Mouse (Mus musculus): ENCODE results near the gene 2300003K06Rik. TPM values are rescaled to one million over a fixed set of nuclear protein-coding genes. Genes with fewer than 3 reads are reported as not detected.
"Not testable (repeated sequence)": the region's sequence is repeated elsewhere in the genome, so short reads cannot be mapped to it uniquely, and the experiment has no call there.

The 2300003K06Rik gene
- polyA plus RNA-seq, 1 experiment from 2014 or later, result not detected

DNA sequence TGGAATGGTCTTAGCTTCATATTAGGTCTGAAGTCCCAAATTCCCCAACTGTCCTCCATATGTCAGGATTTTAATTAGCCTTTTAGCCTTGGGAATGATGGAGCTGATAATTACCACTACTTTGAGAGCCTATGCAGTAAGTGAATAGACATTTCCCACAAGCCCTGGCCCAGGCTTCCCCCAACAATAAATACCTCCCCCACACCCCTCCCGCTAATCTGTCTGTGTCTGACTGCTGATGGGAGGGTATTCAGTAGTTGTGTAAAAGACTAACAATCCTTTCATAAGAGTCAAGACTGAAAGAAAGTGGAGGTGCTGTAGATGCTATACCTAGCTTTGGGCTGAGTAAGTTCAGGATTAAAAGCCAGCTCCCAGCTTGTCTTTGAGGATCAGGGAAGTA is 4.3 kb upstream of the 2300003K06Rik start:
- Histone ChIP-seq H3K9me3 (replicated peaks; ENCODE audit: control insufficient read depth, low read length) (no peaks in the 10 kb centered on the region), H3K4me3 (ENCODE audit: low read depth, low read length) (no peak overlapping the region), H3K27me3 (replicated peaks; ENCODE audit: control insufficient read depth, insufficient read depth, low read length) (no peaks in the 10 kb centered on the region), H3K27ac (ENCODE audit: low read depth, low read length) (no peak overlapping the region), H3K4me1 (ENCODE audit: control insufficient read depth, insufficient read depth, low read length) (no peaks in the 10 kb centered on the region), H3K9ac (ENCODE audit: low read length) (no peak overlapping the region), H3K36me3 (ENCODE audit: control insufficient read depth, insufficient read depth, low read length) (no peaks in the 10 kb centered on the region), H3K4me2 (ENCODE audit: low read length) (no peak overlapping the region)
- WGBS, result 12% methylated on average over 1 of the region's 1 CpGs
- ATAC-seq (no peak), DNase-seq (ENCODE audit: low spot score) (peak; percentile 1)

DNA sequence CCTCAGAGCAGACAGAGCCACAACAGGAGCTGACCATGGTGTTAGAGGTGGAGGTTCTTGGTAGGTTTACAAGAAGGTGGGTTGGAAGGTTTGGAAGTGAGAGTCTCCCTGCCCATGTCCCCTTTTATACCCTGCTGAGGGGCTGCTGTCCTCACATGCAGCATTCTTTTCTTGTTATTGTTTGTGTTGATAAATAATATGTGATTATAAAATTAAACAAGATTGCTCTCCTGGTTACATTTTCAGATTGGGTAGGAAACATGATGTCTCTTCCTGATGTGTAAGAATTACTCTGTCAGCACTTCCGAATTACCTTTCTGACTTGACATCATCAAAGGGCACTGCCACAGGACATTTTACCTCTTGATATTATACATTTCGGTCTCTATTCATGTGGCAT is 22.3 kb downstream of the 2300003K06Rik start, which contains the start of gene Gm11564:
Gm11564 (minus strand) TSS at position 101 of the 400 bp plus-strand sequence.
- not testable (repeated sequence) for ATAC-seq; DNase-seq (ENCODE audit: low spot score); H3K27me3 ChIP-seq (replicated peaks; ENCODE audit: control insufficient read depth, insufficient read depth, low read length); H3K27ac ChIP-seq (ENCODE audit: low read depth, low read length); H3K4me2 ChIP-seq (ENCODE audit: low read length); H3K9ac ChIP-seq (ENCODE audit: low read length); H3K4me3 ChIP-seq (ENCODE audit: low read depth, low read length); H3K4me1 ChIP-seq (ENCODE audit: control insufficient read depth, insufficient read depth, low read length); H3K36me3 ChIP-seq (ENCODE audit: control insufficient read depth, insufficient read depth, low read length); H3K9me3 ChIP-seq (replicated peaks; ENCODE audit: control insufficient read depth, low read length)
- 84% methylated on average over 2 of the region's 2 CpGs for WGBS

DNA sequence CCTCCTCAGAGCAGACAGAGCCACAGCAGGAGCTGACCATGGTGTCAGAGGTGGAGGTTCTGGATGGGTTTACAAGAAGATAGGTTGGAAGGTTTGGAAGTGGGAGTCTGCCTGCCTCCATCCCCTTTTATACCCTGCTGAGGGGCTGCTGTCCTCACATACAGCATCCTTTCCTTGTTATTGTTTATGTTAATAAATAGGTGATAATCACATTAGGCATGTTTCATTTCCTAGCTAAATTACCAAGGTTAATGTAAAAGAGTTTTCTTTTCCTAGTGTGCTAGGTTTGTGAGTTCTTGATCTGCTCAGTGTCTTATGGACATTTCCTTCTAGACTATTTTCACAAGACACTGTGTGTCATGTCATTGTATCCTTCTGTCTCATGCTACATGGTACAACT is 28.1 kb downstream of the 2300003K06Rik start, which contains the start of gene Krtap4-13:
Krtap4-13 (minus strand) TSS at position 101 of the 400 bp plus-strand sequence.
- H3K9me3 ChIP-seq (replicated peaks; ENCODE audit: control insufficient read depth, low read length); H3K9ac ChIP-seq (ENCODE audit: low read length); H3K4me1 ChIP-seq (ENCODE audit: control insufficient read depth, insufficient read depth, low read length); ATAC-seq; H3K4me2 ChIP-seq (ENCODE audit: low read length); H3K27ac ChIP-seq (ENCODE audit: low read depth, low read length); H3K4me3 ChIP-seq (ENCODE audit: low read depth, low read length); DNase-seq (ENCODE audit: low spot score); H3K27me3 ChIP-seq (replicated peaks; ENCODE audit: control insufficient read depth, insufficient read depth, low read length); H3K36me3 ChIP-seq (ENCODE audit: control insufficient read depth, insufficient read depth, low read length): not testable (repeated sequence)

DNA sequence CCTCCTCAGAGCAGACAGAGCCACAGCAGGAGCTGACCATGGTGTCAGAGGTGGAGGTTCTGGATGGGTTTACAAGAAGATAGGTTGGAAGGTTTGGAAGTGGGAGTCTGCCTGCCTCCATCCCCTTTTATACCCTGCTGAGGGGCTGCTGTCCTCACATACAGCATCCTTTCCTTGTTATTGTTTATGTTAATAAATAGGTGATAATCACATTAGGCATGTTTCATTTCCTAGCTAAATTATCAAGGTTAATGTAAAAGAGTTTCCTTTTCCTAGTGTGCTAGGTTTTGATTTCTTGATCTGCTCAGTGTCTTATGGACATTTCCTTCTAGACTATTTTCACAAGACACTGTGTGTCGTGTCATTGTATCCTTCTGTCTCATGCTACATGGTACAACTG is 33.5 kb downstream of the 2300003K06Rik start, which contains the start of gene Gm11554:
Gm11554 (minus strand) TSS at position 101 of the 400 bp plus-strand sequence.
- not testable (repeated sequence) for H3K27me3 ChIP-seq (replicated peaks; ENCODE audit: control insufficient read depth, insufficient read depth, low read length); ATAC-seq; H3K27ac ChIP-seq (ENCODE audit: low read depth, low read length); H3K9ac ChIP-seq (ENCODE audit: low read length); H3K36me3 ChIP-seq (ENCODE audit: control insufficient read depth, insufficient read depth, low read length); H3K4me2 ChIP-seq (ENCODE audit: low read length); H3K4me1 ChIP-seq (ENCODE audit: control insufficient read depth, insufficient read depth, low read length); H3K9me3 ChIP-seq (replicated peaks; ENCODE audit: control insufficient read depth, low read length); DNase-seq (ENCODE audit: low spot score); H3K4me3 ChIP-seq (ENCODE audit: low read depth, low read length)
- no CpG with 5 or more reads among the region's 1 CpGs for WGBS

DNA sequence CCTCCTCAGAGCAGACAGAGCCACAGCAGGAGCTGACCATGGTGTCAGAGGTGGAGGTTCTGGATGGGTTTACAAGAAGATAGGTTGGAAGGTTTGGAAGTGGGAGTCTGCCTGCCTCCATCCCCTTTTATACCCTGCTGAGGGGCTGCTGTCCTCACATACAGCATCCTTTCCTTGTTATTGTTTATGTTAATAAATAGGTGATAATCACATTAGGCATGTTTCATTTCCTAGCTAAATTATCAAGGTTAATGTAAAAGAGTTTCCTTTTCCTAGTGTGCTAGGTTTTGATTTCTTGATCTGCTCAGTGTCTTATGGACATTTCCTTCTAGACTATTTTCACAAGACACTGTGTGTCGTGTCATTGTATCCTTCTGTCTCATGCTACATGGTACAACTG is 39.0 kb downstream of the 2300003K06Rik start, which contains the start of gene Gm11569:
Gm11569 (minus strand) TSS at position 101 of the 400 bp plus-strand sequence.
- DNase-seq (ENCODE audit: low spot score); H3K27me3 ChIP-seq (replicated peaks; ENCODE audit: control insufficient read depth, insufficient read depth, low read length); H3K4me3 ChIP-seq (ENCODE audit: low read depth, low read length); H3K27ac ChIP-seq (ENCODE audit: low read depth, low read length); H3K4me1 ChIP-seq (ENCODE audit: control insufficient read depth, insufficient read depth, low read length); H3K9ac ChIP-seq (ENCODE audit: low read length); H3K4me2 ChIP-seq (ENCODE audit: low read length); ATAC-seq; H3K9me3 ChIP-seq (replicated peaks; ENCODE audit: control insufficient read depth, low read length); H3K36me3 ChIP-seq (ENCODE audit: control insufficient read depth, insufficient read depth, low read length): not testable (repeated sequence)
- WGBS, result no CpG with 5 or more reads among the region's 1 CpGs

DNA sequence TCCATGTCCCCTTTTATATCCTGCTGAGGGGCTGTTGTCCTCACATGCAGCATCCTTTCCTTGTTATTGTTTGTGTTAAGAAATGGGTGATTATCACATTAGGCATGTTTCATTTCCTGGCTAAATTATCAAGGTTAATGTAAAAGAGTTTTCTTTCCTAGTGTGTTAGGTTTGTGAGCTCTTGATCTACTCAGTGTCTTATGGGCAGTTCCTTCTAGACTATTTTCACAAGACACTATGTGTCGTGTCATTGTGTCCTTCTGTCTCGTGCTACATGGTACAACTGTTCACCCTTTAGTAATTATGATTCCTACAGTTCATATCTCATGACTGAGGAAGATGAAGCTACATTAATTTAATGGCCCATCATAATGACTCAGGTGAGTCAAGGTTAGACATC is 44.5 kb downstream of the 2300003K06Rik start, which contains the start of gene Gm11596:
Gm11596 (minus strand) TSS at position 101 of the 400 bp plus-strand sequence.
- no peak within 1 kb of the TSS for H3K4me2 ChIP-seq (ENCODE audit: low read length)
- no peak for DNase-seq (ENCODE audit: low spot score)
- ATAC-seq, result no peak
- no peak within 1 kb of the TSS for H3K4me3 ChIP-seq (ENCODE audit: low read depth, low read length)
- no peak within 1 kb of the TSS for H3K27ac ChIP-seq (ENCODE audit: low read depth, low read length)
- no peaks in the 10 kb centered on the region for H3K27me3 ChIP-seq (replicated peaks; ENCODE audit: control insufficient read depth, insufficient read depth, low read length)
- H3K4me1 ChIP-seq (ENCODE audit: control insufficient read depth, insufficient read depth, low read length), result no peaks in the 10 kb centered on the region
- no peak within 1 kb of the TSS for H3K9ac ChIP-seq (ENCODE audit: low read length)
- H3K9me3 ChIP-seq (replicated peaks; ENCODE audit: control insufficient read depth, low read length), result no peaks in the 10 kb centered on the region
- H3K36me3 ChIP-seq (ENCODE audit: control insufficient read depth, insufficient read depth, low read length), result no peaks in the 10 kb centered on the region
- 89% methylated on average over 2 of the region's 2 CpGs for WGBS

Other genes starting within 250 kb of the 2300003K06Rik start
- gene Krtap1-3, start 246.7 kb downstream of the 2300003K06Rik start, polyA plus RNA-seq (2014; fragmentation: Nextera tagmentation; extraction: Ambion mirVana), result not detected in 2 replicates
- gene Krtap9-3, start 240.0 kb downstream of the 2300003K06Rik start, polyA plus RNA-seq (2014; fragmentation: Nextera tagmentation; extraction: Ambion mirVana), result not detected in 2 replicates
- gene Gm11938, start 234.8 kb downstream of the 2300003K06Rik start, polyA plus RNA-seq (2014; fragmentation: Nextera tagmentation; extraction: Ambion mirVana), result not detected in 2 replicates
- not detected in 2 replicates for gene Gm11937, start 227.9 kb downstream of the 2300003K06Rik start, polyA plus RNA-seq (2014; fragmentation: Nextera tagmentation; extraction: Ambion mirVana)
- not detected in 2 replicates for gene Krtap2-4, start 223.2 kb downstream of the 2300003K06Rik start, polyA plus RNA-seq (2014; fragmentation: Nextera tagmentation; extraction: Ambion mirVana)
- not detected in 2 replicates for gene Gm11562, start 217.6 kb downstream of the 2300003K06Rik start, polyA plus RNA-seq (2014; fragmentation: Nextera tagmentation; extraction: Ambion mirVana)
- not detected in 2 replicates for gene Krtap4-1, start 209.8 kb downstream of the 2300003K06Rik start, polyA plus RNA-seq (2014; fragmentation: Nextera tagmentation; extraction: Ambion mirVana)
- not detected in 2 replicates for gene Krtap4-2, start 203.0 kb downstream of the 2300003K06Rik start, polyA plus RNA-seq (2014; fragmentation: Nextera tagmentation; extraction: Ambion mirVana)
- gene Krtap4-7, start 194.0 kb downstream of the 2300003K06Rik start, polyA plus RNA-seq (2014; fragmentation: Nextera tagmentation; extraction: Ambion mirVana), result not detected in 2 replicates
- not detected in 2 replicates for gene Gm11555, start 187.8 kb downstream of the 2300003K06Rik start, polyA plus RNA-seq (2014; fragmentation: Nextera tagmentation; extraction: Ambion mirVana)
- gene Gm11563, start 179.1 kb downstream of the 2300003K06Rik start, polyA plus RNA-seq (2014; fragmentation: Nextera tagmentation; extraction: Ambion mirVana), result not detected in 2 replicates
- not detected in 2 replicates for gene Krtap4-6, start 172.1 kb downstream of the 2300003K06Rik start, polyA plus RNA-seq (2014; fragmentation: Nextera tagmentation; extraction: Ambion mirVana)
- gene Gm14190, start 147.3 kb downstream of the 2300003K06Rik start, polyA plus RNA-seq (2014; fragmentation: Nextera tagmentation; extraction: Ambion mirVana), result not detected in 2 replicates
- not detected in 2 replicates for gene Gm14180, start 103.8 kb downstream of the 2300003K06Rik start, polyA plus RNA-seq (2014; fragmentation: Nextera tagmentation; extraction: Ambion mirVana)
- gene Gm11595, start 65.2 kb downstream of the 2300003K06Rik start, polyA plus RNA-seq (2014; fragmentation: Nextera tagmentation; extraction: Ambion mirVana), result not detected in 2 replicates
- gene Krtap4-8, start 57.4 kb downstream of the 2300003K06Rik start, polyA plus RNA-seq (2014; fragmentation: Nextera tagmentation; extraction: Ambion mirVana), result not detected in 2 replicates
- not detected in 2 replicates for gene Krtap4-9, start 52.9 kb downstream of the 2300003K06Rik start, polyA plus RNA-seq (2014; fragmentation: Nextera tagmentation; extraction: Ambion mirVana)
- not detected in 2 replicates for gene Gm11596, start 44.6 kb downstream of the 2300003K06Rik start, polyA plus RNA-seq (2014; fragmentation: Nextera tagmentation; extraction: Ambion mirVana)
- gene Gm11569, start 39.1 kb downstream of the 2300003K06Rik start, polyA plus RNA-seq (2014; fragmentation: Nextera tagmentation; extraction: Ambion mirVana), result not detected in 2 replicates
- gene Gm11554, start 33.6 kb downstream of the 2300003K06Rik start, polyA plus RNA-seq (2014; fragmentation: Nextera tagmentation; extraction: Ambion mirVana), result not detected in 2 replicates
- not detected in 2 replicates for gene Krtap4-13, start 28.2 kb downstream of the 2300003K06Rik start, polyA plus RNA-seq (2014; fragmentation: Nextera tagmentation; extraction: Ambion mirVana)
- not detected in 2 replicates for gene Gm11564, start 22.4 kb downstream of the 2300003K06Rik start, polyA plus RNA-seq (2014; fragmentation: Nextera tagmentation; extraction: Ambion mirVana)
- gene Krtap4-16, start 13.5 kb upstream of the 2300003K06Rik start, polyA plus RNA-seq (2014; fragmentation: Nextera tagmentation; extraction: Ambion mirVana), result not detected in 2 replicates
- not detected in 2 replicates for gene Gm11568, start 19.9 kb upstream of the 2300003K06Rik start, polyA plus RNA-seq (2014; fragmentation: Nextera tagmentation; extraction: Ambion mirVana)
- not detected in 2 replicates for gene Gm11559, start 26.4 kb upstream of the 2300003K06Rik start, polyA plus RNA-seq (2014; fragmentation: Nextera tagmentation; extraction: Ambion mirVana)
- not detected in 2 replicates for gene Krtap9-1, start 35.3 kb upstream of the 2300003K06Rik start, polyA plus RNA-seq (2014; fragmentation: Nextera tagmentation; extraction: Ambion mirVana)
- gene Gm11567, start 41.1 kb upstream of the 2300003K06Rik start, polyA plus RNA-seq (2014; fragmentation: Nextera tagmentation; extraction: Ambion mirVana), result not detected in 2 replicates
- gene Krtap31-1, start 69.9 kb upstream of the 2300003K06Rik start, polyA plus RNA-seq (2014; fragmentation: Nextera tagmentation; extraction: Ambion mirVana), result not detected in 2 replicates
- gene Gm11565, start 76.7 kb upstream of the 2300003K06Rik start, polyA plus RNA-seq (2014; fragmentation: Nextera tagmentation; extraction: Ambion mirVana), result not detected in 2 replicates
- not detected in 2 replicates for gene Krtap31-2, start 98.2 kb upstream of the 2300003K06Rik start, polyA plus RNA-seq (2014; fragmentation: Nextera tagmentation; extraction: Ambion mirVana)
- not detected in 2 replicates for gene Krtap9-5, start 110.4 kb upstream of the 2300003K06Rik start, polyA plus RNA-seq (2014; fragmentation: Nextera tagmentation; extraction: Ambion mirVana)
- gene Krtap29-1, start 141.0 kb upstream of the 2300003K06Rik start, polyA plus RNA-seq (2014; fragmentation: Nextera tagmentation; extraction: Ambion mirVana), result not detected in 2 replicates
- gene Krtap16-1, start 148.5 kb upstream of the 2300003K06Rik start, polyA plus RNA-seq (2014; fragmentation: Nextera tagmentation; extraction: Ambion mirVana), result 0.09 TPM in 1 of 2 replicates, not detected in the other
- gene Krtap17-1, start 155.9 kb upstream of the 2300003K06Rik start, polyA plus RNA-seq (2014; fragmentation: Nextera tagmentation; extraction: Ambion mirVana), result 0.30 TPM in 1 of 2 replicates, not detected in the other
- not detected in 2 replicates for gene Krt33a, start 178.1 kb upstream of the 2300003K06Rik start, polyA plus RNA-seq (2014; fragmentation: Nextera tagmentation; extraction: Ambion mirVana)
- not detected in 2 replicates for gene Krt33b, start 191.8 kb upstream of the 2300003K06Rik start, polyA plus RNA-seq (2014; fragmentation: Nextera tagmentation; extraction: Ambion mirVana)
- not detected in 2 replicates for gene Krt34, start 203.5 kb upstream of the 2300003K06Rik start, polyA plus RNA-seq (2014; fragmentation: Nextera tagmentation; extraction: Ambion mirVana)
- not detected in 2 replicates for gene Krt31, start 212.5 kb upstream of the 2300003K06Rik start, polyA plus RNA-seq (2014; fragmentation: Nextera tagmentation; extraction: Ambion mirVana)

Data from forebrain, embryonic 14.5 days (tissue).